Mouse (Mus musculus): ENCODE results near the gene Acer1. TPM values are rescaled to one million over a fixed set of nuclear protein-coding genes. Genes with fewer than 3 reads are reported as not detected.

Acer1 gene
- total and polyA plus RNA-seq, 3 experiments, result not detected

DNA sequence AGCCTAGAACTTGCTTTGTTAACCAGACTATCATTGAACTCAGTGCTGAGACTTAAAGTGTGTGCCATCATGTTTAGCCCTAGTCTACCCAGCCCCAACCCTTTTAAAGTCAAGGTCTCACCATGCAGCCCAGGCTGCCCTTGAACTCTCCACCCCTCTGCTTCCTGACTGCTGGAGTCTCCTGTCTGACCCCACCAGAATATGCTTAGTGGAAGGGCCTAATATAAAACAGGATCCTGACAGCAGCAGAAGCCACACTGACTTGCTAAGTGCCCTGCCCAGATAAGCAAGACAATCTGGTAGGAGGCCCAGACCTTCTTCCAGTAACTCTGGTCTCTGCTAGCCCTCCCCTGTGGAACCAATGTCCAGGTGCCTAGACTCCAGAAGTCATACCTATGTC, 52.8 kb downstream of the Acer1 start:
- H3K4me2 ChIP-seq (ENCODE audit: insufficient read depth, low read depth, poor library complexity, severe bottlenecking), result no peak overlapping the region
- H3K79me2 ChIP-seq (replicated peaks; ENCODE audit: control insufficient read depth, extremely low read depth, insufficient read depth, poor library complexity, severe bottlenecking), result peaks cover 46% of the 10 kb centered on the region
- no peak for DNase-seq (ENCODE audit: extremely low read depth)
- H3K4me1 ChIP-seq (ENCODE audit: control insufficient read depth in 1 of 2, insufficient read depth in 2 of 2), result peaks cover 23 to 62% of the 10 kb centered on the region in 2 experiments
- H3K4me3 ChIP-seq (replicated peaks in 1 of 3; ENCODE audit: low read depth in 2 of 3, low read length in 2 of 3, poor library complexity in 1 of 3), result no peak overlapping the region
- no peak for TF ChIP-seq POLR2A (IDR thresholded peaks at IDR 0.05; ENCODE audit: low read depth, low read length)
- TF ChIP-seq TCF12 (IDR thresholded peaks at IDR 0.05; ENCODE audit: low read depth, low read length), result no peak
- TF ChIP-seq USF1 (IDR thresholded peaks at IDR 0.05; ENCODE audit: low read depth, low read length), result no peak
- no peak for TF ChIP-seq CHD2 (IDR thresholded peaks at IDR 0.05; ENCODE audit: low read length)
- no peak for TF ChIP-seq RAD21 (IDR thresholded peaks at IDR 0.05; ENCODE audit: low read depth, low read length)
- TF ChIP-seq ELF1 (IDR thresholded peaks at IDR 0.05; ENCODE audit: low read depth, low read length), result no peak
- no peak for TF ChIP-seq ZMIZ1 (IDR thresholded peaks at IDR 0.05; ENCODE audit: low read depth, low read length)
- TF ChIP-seq NELFE (IDR thresholded peaks at IDR 0.05; ENCODE audit: low read depth, low read length), result no peak
- in situ Hi-C loops (cut with MboI; ENCODE audit: low pct_ligation_motif_present, low pct_unique_long_range_greater_than_20kb, low sequenced_read_pairs), result no loop called here
- no peaks in the 10 kb centered on the region for H3K27me3 ChIP-seq (replicated peaks)
- dilution Hi-C loops (cut with MboI; ENCODE audit: extremely low pct_ligation_motif_present, extremely low pct_unique_long_range_greater_than_20kb, low sequenced_read_pairs), result no loop called here
- no peaks in the 10 kb centered on the region for H3K9me3 ChIP-seq (replicated peaks; ENCODE audit: low read length)
- H3K27ac ChIP-seq (ENCODE audit: insufficient read depth, low read depth), result no peak overlapping the region
- peaks cover 22 to 86% of the 10 kb centered on the region in 2 experiments for H3K36me3 ChIP-seq (replicated peaks in 1 of 2; ENCODE audit: control insufficient read depth in 1 of 2, insufficient read depth in 1 of 2, low read length in 1 of 2)
- no peak overlapping the region for H3K9ac ChIP-seq (ENCODE audit: insufficient read depth, low read depth)

DNA sequence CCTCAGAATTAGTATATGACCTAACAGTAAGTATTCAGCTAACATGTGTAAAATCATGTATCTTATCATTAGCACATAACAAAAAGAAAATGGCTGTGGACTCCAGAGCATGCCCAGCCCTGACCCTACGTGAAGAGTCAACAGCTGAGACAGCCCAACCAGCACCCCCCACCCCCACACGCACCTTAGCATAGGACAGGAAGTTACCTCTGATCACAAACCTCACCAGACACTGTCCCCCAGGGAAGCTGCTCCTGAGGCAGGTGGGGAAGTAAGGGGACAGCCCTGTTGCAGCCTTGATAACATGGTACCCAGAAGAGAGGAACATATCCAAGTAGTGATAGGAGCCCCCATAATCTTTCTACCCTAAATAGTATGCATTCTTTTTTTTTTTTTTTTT, 55.9 kb downstream of the Acer1 start:
- Histone ChIP-seq H3K4me1 (ENCODE audit: control insufficient read depth in 1 of 2, insufficient read depth in 2 of 2) (peaks cover 12 to 31% of the 10 kb centered on the region in 2 experiments), H3K27ac (ENCODE audit: insufficient read depth, low read depth) (no peak overlapping the region), H3K27me3 (replicated peaks) (no peaks in the 10 kb centered on the region), H3K36me3 (replicated peaks in 1 of 2; ENCODE audit: control insufficient read depth in 1 of 2, insufficient read depth in 1 of 2, low read length in 1 of 2) (peaks cover 30 to 82% of the 10 kb centered on the region in 2 experiments), H3K4me2 (ENCODE audit: insufficient read depth, low read depth, poor library complexity, severe bottlenecking) (no peak overlapping the region), H3K9me3 (replicated peaks; ENCODE audit: low read length) (no peaks in the 10 kb centered on the region), H3K79me2 (replicated peaks; ENCODE audit: control insufficient read depth, extremely low read depth, insufficient read depth, poor library complexity, severe bottlenecking) (peaks cover 16% of the 10 kb centered on the region), H3K9ac (ENCODE audit: insufficient read depth, low read depth) (no peak overlapping the region), H3K4me3 (replicated peaks in 1 of 3; ENCODE audit: low read depth in 2 of 3, low read length in 2 of 3, poor library complexity in 1 of 3) (no peak overlapping the region)
- DNase-seq (ENCODE audit: extremely low read depth), result no peak
- no peak for TF ChIP-seq SMC3 (IDR thresholded peaks at IDR 0.05; ENCODE audit: low read depth, low read length)
- no peak for TF ChIP-seq RAD21 (IDR thresholded peaks at IDR 0.05; ENCODE audit: low read depth, low read length)
- no peak for TF ChIP-seq MAX (IDR thresholded peaks at IDR 0.05; ENCODE audit: low read length)
- no peak for TF ChIP-seq POLR2A (IDR thresholded peaks at IDR 0.05; ENCODE audit: low read depth, low read length)
- no peak for TF ChIP-seq ETS1 (conservative IDR thresholded peaks at IDR 0.05; ENCODE audit: low read depth, low read length)
- TF ChIP-seq IRF4 (IDR thresholded peaks at IDR 0.05; ENCODE audit: low read depth, low read length), result no peak
- no peak for TF ChIP-seq CTCF (conservative IDR thresholded peaks at IDR 0.05 in 1 of 2, IDR thresholded peaks at IDR 0.05 in 1 of 2; ENCODE audit: low read depth in 2 of 2, low read length in 2 of 2)
- no peak for TF ChIP-seq MAZ (IDR thresholded peaks at IDR 0.05; ENCODE audit: low read depth, low read length)
- no peak for TF ChIP-seq SIN3A (IDR thresholded peaks at IDR 0.05; ENCODE audit: low read length)
- no peak for TF ChIP-seq ZKSCAN1 (IDR thresholded peaks at IDR 0.05; ENCODE audit: borderline replicate concordance, low read depth, low read length)
- no peak for TF ChIP-seq CHD1 (IDR thresholded peaks at IDR 0.05; ENCODE audit: low read depth, low read length)
- TF ChIP-seq JUN (IDR thresholded peaks at IDR 0.05; ENCODE audit: insufficient read depth, low read depth, low read length), result no peak
- no peak for TF ChIP-seq UBTF (IDR thresholded peaks at IDR 0.05; ENCODE audit: low read depth, low read length)
- TF ChIP-seq POLR2AphosphoS2 (IDR thresholded peaks at IDR 0.05; ENCODE audit: low read depth, low read length), result no peak
- no peak for TF ChIP-seq ZC3H11A (IDR thresholded peaks at IDR 0.05; ENCODE audit: low read depth, low read length)
- no peak for TF ChIP-seq ELF1 (IDR thresholded peaks at IDR 0.05; ENCODE audit: low read depth, low read length)
- TF ChIP-seq EP300 (IDR thresholded peaks at IDR 0.05; ENCODE audit: low read length), result no peak
- no peak for TF ChIP-seq ZMIZ1 (IDR thresholded peaks at IDR 0.05; ENCODE audit: low read depth, low read length)
- dilution Hi-C loops (cut with MboI; ENCODE audit: extremely low pct_ligation_motif_present, extremely low pct_unique_long_range_greater_than_20kb, low sequenced_read_pairs) (no loop called here), in situ Hi-C loops (cut with MboI; ENCODE audit: low pct_ligation_motif_present, low pct_unique_long_range_greater_than_20kb, low sequenced_read_pairs) (no loop called here)

All from CH12.LX (cell line).